ENCODE assay signal across 9 mouse cellular contexts in genomic region chr4:125996576-125996975, GRCm38 (mm10). TPM values are rescaled to one million over a fixed set of nuclear protein-coding genes. Genes with fewer than 3 reads are reported as not detected.
DNase-seq lines count a peak whose midpoint lies in the region; ATAC-seq and TF ChIP-seq lines count a peak whose summit lies in the region.
"Had no signal": no experiment of that assay in that cellular context is flagged by ENCODE, and none has a peak within 500 bp of the region (broad histone marks: within the 10 kb centered on the region; RNA-seq: fewer than 3 reads in every experiment).

No protein-coding gene starts in this region.

- H3K4me2 ChIP-seq in kidney, postnatal 0 days (ENCODE audit: low read length) = no peak overlapping the region
- no peak overlapping the region for H3K4me2 ChIP-seq in kidney, embryonic 15.5 days
- H3K4me2 ChIP-seq in midbrain, postnatal 0 days (ENCODE audit: low read depth, low read length, poor library complexity, severe bottlenecking) = no peak overlapping the region

- intact Hi-C loops in left cerebral cortex, postnatal 25 days (cut with DNase I) = no loop called here

- peak; percentile 42 for DNase-seq in kidney, postnatal 0 days (ENCODE audit: low spot score)
- DNase-seq in A20 (ENCODE audit: low read depth, low spot score) = peak; percentile 49
- DNase-seq in ZHBTc4 (ENCODE audit: low read depth, low spot score) = peak; percentile 60
- DNase-seq in hindlimb bud, embryonic 11.5 days (ENCODE audit: extremely low spot score, low read depth, low spot score) = peak; percentile 1
- DNase-seq in right cerebral cortex, postnatal 4 days = no peak
- DNase-seq in midbrain, postnatal 0 days (ENCODE audit: low spot score) = no peak
- no peak for DNase-seq in left cerebral cortex, postnatal 25 days (ENCODE audit: low spot score in 2 of 2)

- H3K4me1 ChIP-seq in kidney, postnatal 0 days (replicated peaks; ENCODE audit: insufficient read depth, low read length) = no peaks in the 10 kb centered on the region
- H3K4me1 ChIP-seq in kidney, embryonic 15.5 days = no peaks in the 10 kb centered on the region
- no peaks in the 10 kb centered on the region for H3K4me1 ChIP-seq in midbrain, postnatal 0 days (ENCODE audit: insufficient read depth, low read length)
- H3K4me1 ChIP-seq: forebrain, embryonic 10.5 days had no signal

- H3K9me3 ChIP-seq in kidney, postnatal 0 days (replicated peaks; ENCODE audit: low read length) = 0 out of 2 replicates have a peak, but pooled peaks cover 4% of the 10 kb centered on the region
- peaks cover 9% of the 10 kb centered on the region; the same call in 1 of the 2 replicates for H3K9me3 ChIP-seq in kidney, embryonic 15.5 days (replicated peaks)
- no peaks in the 10 kb centered on the region for H3K9me3 ChIP-seq in midbrain, postnatal 0 days (ENCODE audit: low read length)

- 6% methylated on average over 4 of the region's 4 CpGs for WGBS in kidney, postnatal 0 days
- WGBS in kidney, embryonic 15.5 days = 8% methylated on average over 4 of the region's 4 CpGs
- 14% methylated on average over 4 of the region's 4 CpGs for WGBS in midbrain, postnatal 0 days

- no peak for TF ChIP-seq CTCF in kidney, postnatal 0 days (IDR thresholded peaks at IDR 0.05; ENCODE audit: low read depth)
- TF ChIP-seq CTCF in midbrain, postnatal 0 days (IDR thresholded peaks at IDR 0.05) = no peak

- no peak overlapping the region for H3K4me3 ChIP-seq in kidney, postnatal 0 days (replicated peaks; ENCODE audit: low read depth, low read length)
- no peak overlapping the region for H3K4me3 ChIP-seq in kidney, embryonic 15.5 days (replicated peaks)
- H3K4me3 ChIP-seq in midbrain, postnatal 0 days (ENCODE audit: low read depth, low read length) = no peak overlapping the region
- H3K4me3 ChIP-seq: forebrain, embryonic 10.5 days had no signal

- H3K9ac ChIP-seq in kidney, postnatal 0 days (ENCODE audit: low read depth, low read length) = no peak overlapping the region
- H3K9ac ChIP-seq in kidney, embryonic 15.5 days = no peak overlapping the region
- H3K9ac ChIP-seq in midbrain, postnatal 0 days (replicated peaks; ENCODE audit: low read length, poor library complexity, severe bottlenecking) = no peak overlapping the region

- H3K27ac ChIP-seq in kidney, postnatal 0 days = no peak overlapping the region
- H3K27ac ChIP-seq in kidney, embryonic 15.5 days = no peak overlapping the region
- H3K27ac ChIP-seq in midbrain, postnatal 0 days (ENCODE audit: low read depth, low read length) = no peak overlapping the region
- H3K27ac ChIP-seq: forebrain, embryonic 10.5 days had no signal

- ATAC-seq in kidney, postnatal 0 days (replicated peaks; ENCODE audit: low FRiP score, low read depth) = no peak
- ATAC-seq in kidney, embryonic 15.5 days (replicated peaks; ENCODE audit: low FRiP score) = no peak
- no peak for ATAC-seq in midbrain, postnatal 0 days (ENCODE audit: low FRiP score)

- no peaks in the 10 kb centered on the region for H3K36me3 ChIP-seq in kidney, postnatal 0 days (ENCODE audit: insufficient read depth, low read length)
- H3K36me3 ChIP-seq in kidney, embryonic 15.5 days = no peaks in the 10 kb centered on the region
- no peaks in the 10 kb centered on the region for H3K36me3 ChIP-seq in midbrain, postnatal 0 days (ENCODE audit: insufficient read depth, low read length)
- H3K36me3 ChIP-seq: forebrain, embryonic 10.5 days had no signal

- no peaks in the 10 kb centered on the region for H3K27me3 ChIP-seq in kidney, postnatal 0 days (ENCODE audit: insufficient read depth, low read length)
- no peaks in the 10 kb centered on the region for H3K27me3 ChIP-seq in kidney, embryonic 15.5 days
- no peaks in the 10 kb centered on the region for H3K27me3 ChIP-seq in midbrain, postnatal 0 days (ENCODE audit: insufficient read depth, low read length)

RNA-seq across cellular contexts. Expression of gene Csf3r, which starts 27.8 kb away (rescaled TPM):
- polyA plus RNA-seq in kidney, postnatal 0 days (2015; fragmentation: Nextera tagmentation; extraction: Ambion mirVana) = 0.82 and 1.2 TPM in 2 replicates
- 1.1 and 1.4 TPM in 2 replicates for polyA plus RNA-seq in kidney, embryonic 15.5 days (2015; fragmentation: Nextera tagmentation; extraction: Ambion mirVana)
- 0.24 and 2.2 TPM in 2 replicates for total RNA-seq in midbrain, postnatal 0 days (2014; rRNA removed)
- polyA plus RNA-seq in midbrain, postnatal 0 days (2015; fragmentation: Nextera tagmentation; extraction: Ambion mirVana) = 0.34 and 0.60 TPM in 2 replicates
- 1 to 10 TPM; 4.6 to 4.8 TPM for total RNA-seq in left cerebral cortex, postnatal 25 days (2021)

RNA-seq across cellular contexts. Expression of gene Mrps15, which starts 50.1 kb away (rescaled TPM):
- 131 and 134 TPM in 2 replicates for polyA plus RNA-seq in kidney, postnatal 0 days (2015; fragmentation: Nextera tagmentation; extraction: Ambion mirVana)
- polyA plus RNA-seq in kidney, embryonic 15.5 days (2015; fragmentation: Nextera tagmentation; extraction: Ambion mirVana) = 150 and 153 TPM in 2 replicates
- total RNA-seq in midbrain, postnatal 0 days (2014; rRNA removed) = 53.8 and 73.2 TPM in 2 replicates
- 137 and 151 TPM in 2 replicates for polyA plus RNA-seq in midbrain, postnatal 0 days (2015; fragmentation: Nextera tagmentation; extraction: Ambion mirVana)
- total RNA-seq in left cerebral cortex, postnatal 25 days (2021) = 10 to 100 TPM; 43.0 to 49.4 TPM

Comparison
In these comparisons a context has a peak if more than half of its experiments do, and no peak if none do; other contexts are left out.
1. DNase-seq: peak in kidney, postnatal 0 days (single experiment), A20 (single experiment), ZHBTc4 (single experiment) and hindlimb bud, embryonic 11.5 days (single experiment); none in right cerebral cortex, postnatal 4 days (single experiment), midbrain, postnatal 0 days (single experiment) and left cerebral cortex, postnatal 25 days (0 of 2).